9 mouse cellular contexts compared by ENCODE assay signal in genomic region chr6:55398869-55399628, GRCm38 (mm10). TPM values are rescaled to one million over a fixed set of nuclear protein-coding genes. Genes with fewer than 3 reads are reported as not detected.
DNase-seq lines count a peak whose midpoint lies in the region.
"Had no signal": no experiment of that assay in that cellular context is flagged by ENCODE, and none has a peak within 500 bp of the region (broad histone marks: within the 10 kb centered on the region; RNA-seq: fewer than 3 reads in every experiment).

No protein-coding gene starts in this region.

- peak; percentile 98 for DNase-seq in heart, adult 11 months
- DNase-seq in heart, postnatal 4 days, result no peak
- peak; percentile 44 to 69 for DNase-seq in left cerebral cortex, postnatal 14 days (ENCODE audit: low spot score in 2 of 2)
- no peak for DNase-seq in left cerebral cortex, adult 11 months (ENCODE audit: low spot score)
- peak; percentile 36 to 48 for DNase-seq in cerebellum, postnatal 10 days
- DNase-seq in left cerebral cortex, postnatal 25 days (ENCODE audit: low spot score in 2 of 2), result peak; percentile 45 to 51
- DNase-seq in T-cell, adult 2 months (ENCODE audit: low spot score), result no peak
- DNase-seq: gastrocnemius, postnatal 25 days had no signal

- intact Hi-C loops in left cerebral cortex, postnatal 14 days (cut with DNase I), result loop anchor here (10.0 kb wide), 1 partner anchor 556 kb away; no protein-coding TSS in a partner anchor
- intact Hi-C loops in left cerebral cortex, postnatal 25 days (cut with DNase I), result loop anchor here (10.0 kb wide), 1 partner anchor 406 kb away; no protein-coding TSS in a partner anchor

RNA-seq across cellular contexts. Expression of gene Ghrhr, which starts 23.0 kb away (rescaled TPM):
- total RNA-seq in heart, postnatal 4 days (2021), result not detected
- not detected for total RNA-seq in left cerebral cortex, postnatal 14 days (2021)
- total RNA-seq in left cerebral cortex, postnatal 25 days (2021), result not detected
- total RNA-seq: CH12.LX; gastrocnemius, postnatal 25 days had no signal

RNA-seq across cellular contexts. Expression of gene Adcyap1r1, which starts 52.7 kb away (rescaled TPM):
- 10 to 100 TPM in 1 of 2 experiments, 1 to 10 TPM in 1; 8.6 to 11.9 TPM for total RNA-seq in heart, postnatal 4 days (2021)
- 100 to 1,000 TPM; 113 to 126 TPM for total RNA-seq in left cerebral cortex, postnatal 14 days (2021)
- total RNA-seq in left cerebral cortex, postnatal 25 days (2021), result 100 to 1,000 TPM; 108 to 116 TPM
- total RNA-seq: CH12.LX had no signal

Comparison
In these comparisons a context has a peak if more than half of its experiments do, and no peak if none do; other contexts are left out.
1. DNase-seq: peak in heart, adult 11 months (single experiment), left cerebral cortex, postnatal 14 days (2 of 2), cerebellum, postnatal 10 days (2 of 2) and left cerebral cortex, postnatal 25 days (2 of 2); none in heart, postnatal 4 days (single experiment), left cerebral cortex, adult 11 months (single experiment) and T-cell, adult 2 months (single experiment).
2. RNA of gene Adcyap1r1, which starts 52.7 kb away (total RNA-seq): 113 to 126 TPM in left cerebral cortex, postnatal 14 days and 108 to 116 TPM in left cerebral cortex, postnatal 25 days; 8.6 to 11.9 TPM in heart, postnatal 4 days; every median in the first group is over 4 times any median in the second.